Mouse (Mus musculus) urinary bladder, postnatal 25 days (tissue): ENCODE measurements at regions not wholly inside any gene's neighbourhood (a gene's known extent, or its start where the extent isn't known, plus 50 kb on each side); places are given as distances from the start of the nearest gene placed in this dataset.
"Not testable (repeated sequence)": the region's sequence is repeated elsewhere in the genome, so short reads cannot be mapped to it uniquely, and the experiment has no call there.

ENCODE experiments used
- DNase-seq: peaks from one replicate; pipeline ENCODE4 v3.0.0; 2022; ENCODE audit warnings: low spot score

- DNase-seq, result no peak
Observed at GRCm38 (mm10) chr9:88221276-88221675, 105.7 kb upstream of the Nt5e start.

- peak; percentile 43 for DNase-seq
Observed at GRCm38 (mm10) chr9:88221850-88222353, 105.1 kb upstream of the Nt5e start.

GRCm38 (mm10) chr9:88237126-88237525, 89.9 kb upstream of the Nt5e start:
- DNase-seq, result no peak

GRCm38 (mm10) chr9:88238346-88238745, 88.7 kb upstream of the Nt5e start:
- no peak for DNase-seq

GRCm38 (mm10) chr9:88240740-88241139, 86.3 kb upstream of the Nt5e start:
- no peak for DNase-seq

GRCm38 (mm10) chr9:88241203-88241995, 85.6 kb upstream of the Nt5e start:
- DNase-seq, result peak; percentile 54

- DNase-seq, result no peak
Observed at GRCm38 (mm10) chr9:88242530-88242929, 84.5 kb upstream of the Nt5e start.

GRCm38 (mm10) chr9:88244492-88244891, 82.5 kb upstream of the Nt5e start:
- no peak for DNase-seq

- no peak for DNase-seq
Observed at GRCm38 (mm10) chr9:88255948-88256347, 71.0 kb upstream of the Nt5e start.

- DNase-seq, result no peak
Observed at GRCm38 (mm10) chr9:88259627-88260026, 67.4 kb upstream of the Nt5e start.

- no peak for DNase-seq
Observed at GRCm38 (mm10) chr9:88260072-88260635, 66.8 kb upstream of the Nt5e start.

GRCm38 (mm10) chr9:88262461-88262860, 64.5 kb upstream of the Nt5e start:
- no peak for DNase-seq

- DNase-seq, result not testable (repeated sequence)
Observed at GRCm38 (mm10) chr9:88266346-88266745, 60.7 kb upstream of the Nt5e start.

GRCm38 (mm10) chr9:88268811-88269210, 58.2 kb upstream of the Nt5e start:
- no peak for DNase-seq

GRCm38 (mm10) chr9:88269216-88269615, 57.8 kb upstream of the Nt5e start:
- no peak for DNase-seq

GRCm38 (mm10) chr9:88270836-88271235, 56.2 kb upstream of the Nt5e start:
- DNase-seq, result no peak

GRCm38 (mm10) chr9:88273304-88273703, 53.7 kb upstream of the Nt5e start:
- no peak for DNase-seq

GRCm38 (mm10) chr9:88274040-88274439, 53.0 kb upstream of the Nt5e start:
- DNase-seq, result no peak

- no peak for DNase-seq
Observed at GRCm38 (mm10) chr9:88274681-88275336, 52.2 kb upstream of the Nt5e start.

- no peak for DNase-seq
Observed at GRCm38 (mm10) chr9:88276023-88276568, 50.9 kb upstream of the Nt5e start.

- DNase-seq, result no peak
Observed at GRCm38 (mm10) chr9:88277031-88277430, 50.0 kb upstream of the Nt5e start.
